Mouse (Mus musculus): ENCODE data around the gene Ank3. TPM values are rescaled to one million over a fixed set of nuclear protein-coding genes. Genes with fewer than 3 reads are reported as not detected.
A peak's percentile ranks its signal among the peaks of the same experiment; 100 is the strongest.

Ank3 gene
- polyA plus RNA-seq, 1 experiment from 2014 or later: 24.7 TPM

DNA sequence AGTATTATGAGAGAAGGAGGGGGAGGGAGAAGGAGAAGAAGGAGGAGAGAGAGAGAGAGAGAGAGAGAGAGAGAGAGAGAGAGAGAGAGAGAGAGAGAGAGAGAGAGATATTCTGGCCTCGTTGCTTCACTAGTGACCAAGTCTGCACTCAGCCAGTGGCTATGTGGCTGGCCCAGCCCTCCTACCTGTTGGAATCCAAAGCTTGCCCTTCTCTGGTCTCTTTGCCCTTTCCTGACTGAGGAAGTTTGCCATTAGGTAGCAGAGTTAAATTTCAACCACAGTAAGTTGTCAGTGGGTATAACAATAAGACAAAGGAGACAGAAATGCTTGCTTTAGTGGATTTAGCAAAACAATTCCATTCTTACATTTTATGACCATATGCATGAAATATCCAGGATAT, 154.5 kb downstream of the Ank3 start:
- Histone ChIP-seq H3K27ac (ENCODE audit: low read depth) (no peak overlapping the region), H3K4me3 (ENCODE audit: low read depth, low read length) (no peak overlapping the region), H3K36me3 (ENCODE audit: control insufficient read depth, insufficient read depth, low read length) (no peaks in the 10 kb centered on the region), H3K4me1 (replicated peaks; ENCODE audit: control insufficient read depth, insufficient read depth, low read length) (no peaks in the 10 kb centered on the region), H3K27me3 (replicated peaks; ENCODE audit: control insufficient read depth, insufficient read depth, low read length) (no peaks in the 10 kb centered on the region), H3K4me2 (ENCODE audit: low read length) (no peak overlapping the region), H3K9me3 (ENCODE audit: control insufficient read depth, low read length) (no peaks in the 10 kb centered on the region), H3K9ac (ENCODE audit: low read length) (no peak overlapping the region)
- ATAC-seq (replicated peaks; ENCODE audit: low FRiP score, low TSS enrichment, low read depth) (no peak), DNase-seq (ENCODE audit: low spot score) (no peak)
- WGBS: 35% methylated on average over 1 of the region's 1 CpGs

GRCm38 (mm10) chr10:69555592-69555991, 157.0 kb downstream of the Ank3 start:
- Histone ChIP-seq H3K9ac (ENCODE audit: low read length) (no peak overlapping the region), H3K27me3 (replicated peaks; ENCODE audit: control insufficient read depth, insufficient read depth, low read length) (no peaks in the 10 kb centered on the region), H3K4me1 (replicated peaks; ENCODE audit: control insufficient read depth, insufficient read depth, low read length) (no peaks in the 10 kb centered on the region), H3K9me3 (ENCODE audit: control insufficient read depth, low read length) (no peaks in the 10 kb centered on the region), H3K36me3 (ENCODE audit: control insufficient read depth, insufficient read depth, low read length) (no peaks in the 10 kb centered on the region), H3K27ac (ENCODE audit: low read depth) (no peak overlapping the region), H3K4me2 (ENCODE audit: low read length) (no peak overlapping the region), H3K4me3 (ENCODE audit: low read depth, low read length) (no peak overlapping the region)
- DNase-seq (ENCODE audit: low spot score) (no peak), ATAC-seq (replicated peaks; ENCODE audit: low FRiP score, low TSS enrichment, low read depth) (no peak)
- 84% methylated on average over 4 of the region's 4 CpGs for WGBS

- 17% methylated on average over 13 of the region's 13 CpGs for WGBS
- Histone ChIP-seq H3K9me3 (ENCODE audit: control insufficient read depth, low read length) (no peaks in the 10 kb centered on the region), H3K27ac (ENCODE audit: low read depth) (no peak overlapping the region), H3K27me3 (replicated peaks; ENCODE audit: control insufficient read depth, insufficient read depth, low read length) (no peaks in the 10 kb centered on the region), H3K36me3 (ENCODE audit: control insufficient read depth, insufficient read depth, low read length) (no peaks in the 10 kb centered on the region), H3K4me1 (replicated peaks; ENCODE audit: control insufficient read depth, insufficient read depth, low read length) (no peaks in the 10 kb centered on the region), H3K4me2 (ENCODE audit: low read length) (no peak overlapping the region), H3K4me3 (ENCODE audit: low read depth, low read length) (no peak overlapping the region), H3K9ac (ENCODE audit: low read length) (no peak overlapping the region)
- ATAC-seq (replicated peaks; ENCODE audit: low FRiP score, low TSS enrichment, low read depth) (no peak), DNase-seq (ENCODE audit: low spot score) (peak; percentile 80)
These were observed 157.7 kb downstream of the Ank3 start for GRCm38 (mm10) chr10:69556278-69556677.

DNA sequence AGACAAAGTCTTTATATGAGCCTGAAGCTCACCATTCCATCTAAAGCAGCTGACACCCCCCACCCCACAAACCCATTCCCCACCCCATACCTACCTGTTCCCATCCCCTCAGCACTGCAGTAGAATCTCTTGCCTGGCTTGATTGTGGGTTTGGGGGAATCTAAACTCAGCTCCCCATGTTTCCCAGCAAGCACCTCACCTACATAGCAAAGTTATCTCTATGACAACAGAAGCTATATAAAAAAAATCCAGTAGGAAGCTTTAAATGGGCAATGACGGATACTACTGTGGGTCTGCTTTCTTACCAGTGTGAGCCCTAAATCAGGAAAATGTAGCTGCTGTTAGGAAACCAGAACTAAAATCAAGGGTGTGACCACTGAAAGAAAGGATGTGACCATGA, 161.7 kb downstream of the Ank3 start:
- no peak overlapping the region for H3K4me2 ChIP-seq (ENCODE audit: low read length)
- no peak overlapping the region for H3K27ac ChIP-seq (ENCODE audit: low read depth)
- no peak overlapping the region for H3K9ac ChIP-seq (ENCODE audit: low read length)
- H3K36me3 ChIP-seq (ENCODE audit: control insufficient read depth, insufficient read depth, low read length): no peaks in the 10 kb centered on the region
- H3K4me1 ChIP-seq (replicated peaks; ENCODE audit: control insufficient read depth, insufficient read depth, low read length): no peaks in the 10 kb centered on the region
- no peaks in the 10 kb centered on the region for H3K27me3 ChIP-seq (replicated peaks; ENCODE audit: control insufficient read depth, insufficient read depth, low read length)
- no peak overlapping the region for H3K4me3 ChIP-seq (ENCODE audit: low read depth, low read length)
- no peaks in the 10 kb centered on the region for H3K9me3 ChIP-seq (ENCODE audit: control insufficient read depth, low read length)
- ATAC-seq (replicated peaks; ENCODE audit: low FRiP score, low TSS enrichment, low read depth): no peak
- DNase-seq (ENCODE audit: low spot score): no peak
- 68% methylated on average over 1 of the region's 1 CpGs for WGBS

GRCm38 (mm10) chr10:69562931-69563330, 164.4 kb downstream of the Ank3 start:
- no peaks in the 10 kb centered on the region for H3K9me3 ChIP-seq (ENCODE audit: control insufficient read depth, low read length)
- no peaks in the 10 kb centered on the region for H3K4me1 ChIP-seq (replicated peaks; ENCODE audit: control insufficient read depth, insufficient read depth, low read length)
- H3K9ac ChIP-seq (ENCODE audit: low read length): no peak overlapping the region
- 80% methylated on average over 4 of the region's 4 CpGs for WGBS
- H3K27ac ChIP-seq (ENCODE audit: low read depth): no peak overlapping the region
- DNase-seq (ENCODE audit: low spot score) (no peak), ATAC-seq (replicated peaks; ENCODE audit: low FRiP score, low TSS enrichment, low read depth) (no peak)
- no peaks in the 10 kb centered on the region for H3K36me3 ChIP-seq (ENCODE audit: control insufficient read depth, insufficient read depth, low read length)
- no peaks in the 10 kb centered on the region for H3K27me3 ChIP-seq (replicated peaks; ENCODE audit: control insufficient read depth, insufficient read depth, low read length)
- no peak overlapping the region for H3K4me2 ChIP-seq (ENCODE audit: low read length)
- no peak overlapping the region for H3K4me3 ChIP-seq (ENCODE audit: low read depth, low read length)

GRCm38 (mm10) chr10:69565052-69565451, 166.5 kb downstream of the Ank3 start:
- Histone ChIP-seq H3K4me1 (replicated peaks; ENCODE audit: control insufficient read depth, insufficient read depth, low read length) (no peaks in the 10 kb centered on the region), H3K4me2 (ENCODE audit: low read length) (no peak overlapping the region), H3K4me3 (ENCODE audit: low read depth, low read length) (no peak overlapping the region), H3K27ac (ENCODE audit: low read depth) (no peak overlapping the region), H3K36me3 (ENCODE audit: control insufficient read depth, insufficient read depth, low read length) (no peaks in the 10 kb centered on the region), H3K27me3 (replicated peaks; ENCODE audit: control insufficient read depth, insufficient read depth, low read length) (no peaks in the 10 kb centered on the region), H3K9me3 (ENCODE audit: control insufficient read depth, low read length) (no peaks in the 10 kb centered on the region), H3K9ac (ENCODE audit: low read length) (no peak overlapping the region)
- DNase-seq (ENCODE audit: low spot score): no peak
- no peak for ATAC-seq (replicated peaks; ENCODE audit: low FRiP score, low TSS enrichment, low read depth)
- WGBS: 65% methylated on average over 4 of the region's 4 CpGs

GRCm38 (mm10) chr10:69568976-69569375, 170.4 kb downstream of the Ank3 start:
- Histone ChIP-seq H3K9me3 (ENCODE audit: control insufficient read depth, low read length) (no peaks in the 10 kb centered on the region), H3K27me3 (replicated peaks; ENCODE audit: control insufficient read depth, insufficient read depth, low read length) (0 out of 2 replicates have a peak, but pooled peaks cover 6% of the 10 kb centered on the region)

DNA sequence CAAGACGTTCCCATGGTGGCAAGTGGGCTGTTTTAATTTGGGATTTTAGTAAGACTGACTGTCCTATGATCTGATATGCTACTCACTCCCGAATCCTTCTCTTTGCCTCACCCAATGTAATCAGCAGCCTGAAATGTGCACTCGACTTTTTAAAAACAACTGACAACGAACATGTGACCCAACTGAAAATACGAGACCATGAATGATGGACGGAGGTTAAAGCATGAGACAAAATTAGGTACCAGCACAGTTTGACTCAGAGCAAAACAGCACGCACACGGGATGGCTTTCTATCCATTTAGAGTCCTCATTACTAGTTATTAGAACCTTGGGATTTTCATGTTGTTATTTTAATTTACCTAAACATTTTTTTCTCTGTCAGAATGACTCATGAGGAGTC, 171.2 kb downstream of the Ank3 start:
- peaks cover 16% of the 10 kb centered on the region for H3K4me1 ChIP-seq (replicated peaks; ENCODE audit: control insufficient read depth, insufficient read depth, low read length)
- H3K36me3 ChIP-seq (ENCODE audit: control insufficient read depth, insufficient read depth, low read length): no peaks in the 10 kb centered on the region
- H3K4me2 ChIP-seq (ENCODE audit: low read length): no peak overlapping the region
- no peak overlapping the region for H3K27ac ChIP-seq (ENCODE audit: low read depth)
- H3K9me3 ChIP-seq (ENCODE audit: control insufficient read depth, low read length): no peaks in the 10 kb centered on the region
- no peak for ATAC-seq (replicated peaks; ENCODE audit: low FRiP score, low TSS enrichment, low read depth)
- no peak overlapping the region for H3K9ac ChIP-seq (ENCODE audit: low read length)
- H3K27me3 ChIP-seq (replicated peaks; ENCODE audit: control insufficient read depth, insufficient read depth, low read length): 0 out of 2 replicates have a peak, but pooled peaks cover 6% of the 10 kb centered on the region
- no peak overlapping the region for H3K4me3 ChIP-seq (ENCODE audit: low read depth, low read length)
- WGBS: 71% methylated on average over 8 of the region's 8 CpGs
- no peak for DNase-seq (ENCODE audit: low spot score)

More at GRCm38 (mm10) chr10:69568976-69569375, 170.4 kb downstream of the Ank3 start:
- WGBS: 83% methylated on average over 5 of the region's 5 CpGs
- H3K27ac ChIP-seq (ENCODE audit: low read depth): no peak overlapping the region
- ATAC-seq (replicated peaks; ENCODE audit: low FRiP score, low TSS enrichment, low read depth) (no peak), DNase-seq (ENCODE audit: low spot score) (no peak)
- H3K9ac ChIP-seq (ENCODE audit: low read length): no peak overlapping the region
- H3K4me3 ChIP-seq (ENCODE audit: low read depth, low read length): no peak overlapping the region
- H3K4me1 ChIP-seq (replicated peaks; ENCODE audit: control insufficient read depth, insufficient read depth, low read length): peaks cover 16% of the 10 kb centered on the region
- H3K4me2 ChIP-seq (ENCODE audit: low read length): no peak overlapping the region
- no peaks in the 10 kb centered on the region for H3K36me3 ChIP-seq (ENCODE audit: control insufficient read depth, insufficient read depth, low read length)

- Histone ChIP-seq H3K4me1 (replicated peaks; ENCODE audit: control insufficient read depth, insufficient read depth, low read length) (peaks cover 16% of the 10 kb centered on the region), H3K4me2 (ENCODE audit: low read length) (peak overlapping the region; percentile 62), H3K4me3 (ENCODE audit: low read depth, low read length) (peak overlapping the region; percentile 33), H3K9me3 (ENCODE audit: control insufficient read depth, low read length) (no peaks in the 10 kb centered on the region), H3K9ac (ENCODE audit: low read length) (peak overlapping the region; percentile 25; the same call in 1 of the 2 replicates), H3K27ac (ENCODE audit: low read depth) (no peak overlapping the region), H3K27me3 (replicated peaks; ENCODE audit: control insufficient read depth, insufficient read depth, low read length) (0 out of 2 replicates have a peak, but pooled peaks cover 6% of the 10 kb centered on the region), H3K36me3 (ENCODE audit: control insufficient read depth, insufficient read depth, low read length) (no peaks in the 10 kb centered on the region)
- DNase-seq (ENCODE audit: low spot score) (peak; percentile 65), ATAC-seq (replicated peaks; ENCODE audit: low FRiP score, low TSS enrichment, low read depth) (peak; percentile 53; the same call in 1 of the 2 replicates)
- 30% methylated on average over 18 of the region's 18 CpGs for WGBS
These were observed 172.1 kb downstream of the Ank3 start for GRCm38 (mm10) chr10:69570466-69571288.

All from intestine, embryonic 14.5 days (tissue).